Mouse (Mus musculus) neural tube, embryonic 14.5 days (tissue): ENCODE measurements at regions not wholly inside any gene's neighbourhood (a gene's known extent, or its start where the extent isn't known, plus 50 kb on each side); places are given as distances from the start of the nearest gene placed in this dataset.

ENCODE experiments used
- ATAC-seq: fragments of 200-750 bp; cut with Nextera tagmentation; 2 replicates; pipeline ENCODE4 v1.8.0; 2017; ENCODE audit warnings: low read depth, mild to moderate bottlenecking, moderate TSS enrichment, moderate library complexity
- H3K27ac ChIP-seq: fragments of 300-500 bp; sonication (generic); 2 replicates; pipeline ENCODE4 v1.5.1; 2014; ENCODE audit warnings: low read depth, mild to moderate bottlenecking, control low read depth, low read length, moderate library complexity, mixed read lengths
- H3K27me3 ChIP-seq: fragments of 300-500 bp; sonication (generic); 2 replicates; pipeline ENCODE4 v1.6.1; 2014; ENCODE audit warnings: low read length; ENCODE audit not compliant: control insufficient read depth, insufficient read depth
- H3K36me3 ChIP-seq: fragments of 300-500 bp; sonication (generic); 2 replicates; pipeline ENCODE4 v1.6.1; 2014; ENCODE audit warnings: low read length, mixed read lengths; ENCODE audit not compliant: control insufficient read depth, insufficient read depth
- H3K4me1 ChIP-seq: fragments of 300-500 bp; sonication (generic); 2 replicates; pipeline ENCODE4 v1.6.1; 2014; ENCODE audit warnings: low read length; ENCODE audit not compliant: control insufficient read depth, insufficient read depth
- H3K4me2 ChIP-seq: fragments of 300-500 bp; sonication (generic); 2 replicates; pipeline ENCODE4 v1.6.1; 2014; ENCODE audit warnings: mild to moderate bottlenecking, low read depth, low read length, control low read depth
- H3K4me3 ChIP-seq: fragments of 300-500 bp; sonication (generic); 2 replicates; pipeline ENCODE4 v1.5.1; 2014; ENCODE audit warnings: low read depth, low read length, control low read depth, mixed read lengths
- H3K9ac ChIP-seq: fragments of 300-500 bp; sonication (generic); replicated peaks from 2 replicates; pipeline ENCODE4 v1.6.1; 2014; ENCODE audit warnings: low read depth, mild to moderate bottlenecking, control low read depth, low read length, mixed read lengths
- H3K9me3 ChIP-seq: fragments of 300-500 bp; sonication (generic); 2 replicates; pipeline ENCODE4 v1.6.1; 2016; ENCODE audit warnings: low read length; ENCODE audit not compliant: control insufficient read depth
- WGBS: fragments of 180-500 bp; shearing (Covaris S2); extraction: QIAGEN DNeasy Blood & Tissue Kit; methylation state at CpG from one replicate; pipeline ENCODE4 v1.1.7; 2014; 5-methylcytosine and 5-hydroxymethylcytosine counted together

DNA sequence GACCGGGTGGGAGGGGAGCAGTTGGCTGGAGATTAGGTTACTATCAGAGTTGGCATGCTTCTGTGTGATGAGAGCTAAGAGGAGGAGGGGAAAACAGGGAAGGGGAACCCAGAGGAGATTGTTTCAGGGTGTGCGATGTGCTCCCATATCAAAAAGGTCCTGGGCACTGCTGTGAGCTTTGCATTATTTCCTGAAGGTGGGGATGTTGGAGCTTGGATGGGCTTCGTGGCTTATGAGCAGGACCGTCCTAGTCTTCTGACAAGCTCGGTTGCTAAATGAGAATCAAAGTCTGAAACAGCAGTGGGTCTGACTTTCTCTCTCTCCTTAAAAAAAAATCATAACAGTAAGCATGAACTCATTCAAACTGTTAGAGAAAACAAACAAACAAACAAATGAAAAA lies 125.4 kb upstream of the Ralgapa2 start:
- Histone ChIP-seq H3K4me1 (no peaks in the 10 kb centered on the region), H3K9ac (no peak overlapping the region), H3K36me3 (no peaks in the 10 kb centered on the region), H3K4me3 (no peak overlapping the region), H3K27ac (no peak overlapping the region), H3K9me3 (no peaks in the 10 kb centered on the region), H3K27me3 (0 out of 2 replicates have a peak, but pooled peaks cover 2% of the 10 kb centered on the region), H3K4me2 (no peak overlapping the region)
- WGBS: 73% methylated on average over 5 of the region's 5 CpGs
- ATAC-seq: no peak

DNA sequence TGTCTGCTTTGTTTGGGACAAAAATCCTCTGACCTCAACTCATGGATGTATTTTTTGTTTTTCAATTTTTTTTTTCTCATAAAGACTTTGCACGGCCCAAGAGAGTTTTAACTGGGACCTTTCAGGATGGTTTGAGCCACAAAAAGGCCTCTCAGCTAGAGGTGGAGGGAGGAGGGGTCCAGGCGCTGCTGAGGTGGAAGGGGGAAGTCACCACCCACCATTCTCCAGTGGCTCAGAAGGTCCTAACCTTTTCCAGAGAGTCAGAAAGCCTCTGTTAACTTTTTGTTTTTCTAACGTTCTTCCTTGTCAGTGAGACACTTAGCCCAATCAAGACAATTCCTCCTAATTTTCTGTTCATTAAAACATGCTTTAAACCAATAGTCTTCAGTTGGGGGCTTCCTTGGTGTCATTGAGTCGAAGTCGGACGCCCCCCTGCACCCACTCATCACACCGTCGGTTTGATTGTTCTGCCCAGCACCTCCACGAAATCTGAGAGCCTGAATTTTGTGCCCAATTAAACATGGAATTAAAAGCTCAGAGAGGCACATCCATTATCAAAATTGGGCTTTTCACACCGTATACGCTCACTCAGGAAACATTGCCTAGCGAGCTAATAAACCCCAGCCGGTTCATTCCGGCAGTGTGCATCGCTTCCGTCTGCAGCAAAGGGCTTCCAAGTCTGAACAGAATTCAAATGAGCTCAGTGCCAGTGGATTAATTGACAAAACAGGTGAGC lies 134.3 kb upstream of the Ralgapa2 start:
- no peaks in the 10 kb centered on the region for H3K27me3 ChIP-seq
- no peak overlapping the region for H3K4me3 ChIP-seq
- H3K27ac ChIP-seq: 0 out of 2 replicates have a peak overlapping the region, but pooled peaks have one; percentile 28
- ATAC-seq: peak; percentile 81; the same call in 1 of the 2 replicates
- H3K9me3 ChIP-seq: no peaks in the 10 kb centered on the region
- H3K36me3 ChIP-seq: no peaks in the 10 kb centered on the region
- peak overlapping the region; percentile 33; the same call in 1 of the 2 replicates for H3K4me2 ChIP-seq
- no peak overlapping the region; the same call in 1 of the 2 replicates for H3K9ac ChIP-seq
- H3K4me1 ChIP-seq: 0 out of 2 replicates have a peak, but pooled peaks cover 3% of the 10 kb centered on the region
- WGBS: 16% methylated on average over 16 of the region's 16 CpGs

DNA sequence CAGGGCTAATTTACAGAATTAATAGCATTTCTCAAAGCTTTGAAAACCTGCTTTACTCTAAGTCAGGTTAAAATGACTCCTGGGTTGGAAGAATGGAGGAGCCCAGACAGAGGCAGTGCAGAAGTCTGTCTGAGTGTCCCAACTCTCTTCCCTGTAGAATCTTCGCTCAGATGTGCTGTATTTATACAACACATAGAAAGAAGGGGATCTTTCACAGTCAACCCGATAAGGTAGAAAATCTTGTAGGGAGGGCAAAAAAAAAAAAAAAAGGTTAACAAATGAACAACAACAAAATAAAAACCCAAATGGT lies 134.8 kb upstream of the Ralgapa2 start:
- H3K4me2 ChIP-seq: peak overlapping the region; percentile 33; the same call in 1 of the 2 replicates
- 0 out of 2 replicates have a peak, but pooled peaks cover 3% of the 10 kb centered on the region for H3K4me1 ChIP-seq
- 0 out of 2 replicates have a peak overlapping the region, but pooled peaks have one; percentile 28 for H3K27ac ChIP-seq
- H3K9me3 ChIP-seq: no peaks in the 10 kb centered on the region
- no peaks in the 10 kb centered on the region for H3K27me3 ChIP-seq
- H3K4me3 ChIP-seq: no peak overlapping the region
- H3K36me3 ChIP-seq: no peaks in the 10 kb centered on the region
- H3K9ac ChIP-seq: no peak overlapping the region; the same call in 1 of the 2 replicates
- WGBS: 89% methylated on average over 2 of the region's 2 CpGs
- 0 out of 2 replicates have a peak, but pooled peaks have one; percentile 23 for ATAC-seq

DNA sequence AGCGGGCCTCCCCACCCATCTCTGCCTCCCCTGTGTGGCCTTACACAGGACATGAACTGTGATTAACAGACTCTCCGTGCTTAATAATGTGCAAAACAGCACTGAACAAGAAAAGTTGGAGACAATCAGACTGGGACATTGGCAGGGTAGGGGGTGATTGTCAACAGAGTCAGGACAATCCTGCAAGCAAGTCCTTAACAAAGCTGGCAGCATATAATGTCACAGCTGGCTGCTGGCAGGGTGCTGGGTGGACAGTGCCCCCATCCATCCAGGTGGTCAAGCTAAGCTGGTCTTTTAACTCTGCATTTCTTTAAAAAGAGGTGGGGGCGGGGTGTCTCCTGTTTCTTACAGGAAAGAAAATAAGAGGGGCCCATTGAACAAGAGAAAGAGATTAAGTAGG lies 149.2 kb upstream of the Ralgapa2 start:
- Histone ChIP-seq H3K27ac (no peak overlapping the region), H3K9me3 (no peaks in the 10 kb centered on the region), H3K4me2 (no peak overlapping the region), H3K4me1 (no peaks in the 10 kb centered on the region), H3K27me3 (no peaks in the 10 kb centered on the region), H3K4me3 (no peak overlapping the region), H3K36me3 (no peaks in the 10 kb centered on the region), H3K9ac (no peak overlapping the region)
- ATAC-seq: no peak
- 69% methylated on average over 3 of the region's 3 CpGs for WGBS

DNA sequence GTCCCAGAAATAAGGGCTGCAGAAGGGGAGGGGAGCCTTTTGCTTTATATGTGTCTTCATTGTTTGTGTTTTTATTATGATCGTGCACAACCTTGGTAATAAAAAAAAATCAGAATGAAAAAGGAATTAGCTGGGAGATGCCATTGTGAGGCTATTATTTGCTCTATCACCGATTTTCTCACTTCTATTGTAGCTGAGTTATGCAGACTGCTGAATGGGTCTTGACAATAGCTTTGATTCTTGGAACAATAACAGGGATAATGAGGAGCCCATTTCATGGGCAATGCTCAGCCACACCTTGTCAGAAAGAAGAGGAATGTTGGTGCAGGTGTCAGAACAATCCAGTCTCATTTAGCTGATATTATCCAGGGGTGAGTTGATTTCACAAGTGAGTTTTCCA lies 160.6 kb upstream of the Ralgapa2 start:
- Histone ChIP-seq H3K9ac (no peak overlapping the region), H3K4me2 (no peak overlapping the region), H3K27ac (no peak overlapping the region), H3K9me3 (no peaks in the 10 kb centered on the region), H3K4me3 (no peak overlapping the region), H3K4me1 (no peaks in the 10 kb centered on the region), H3K27me3 (no peaks in the 10 kb centered on the region), H3K36me3 (no peaks in the 10 kb centered on the region)
- no peak for ATAC-seq
- 31% methylated on average over 2 of the region's 2 CpGs for WGBS

GRCm38 (mm10) chr2:146681979-146682378 lies 169.8 kb upstream of the Ralgapa2 start:
- H3K27me3 ChIP-seq: no peaks in the 10 kb centered on the region
- no peak for ATAC-seq
- H3K4me2 ChIP-seq: no peak overlapping the region
- H3K9ac ChIP-seq: no peak overlapping the region
- no peaks in the 10 kb centered on the region for H3K36me3 ChIP-seq
- no peak overlapping the region for H3K27ac ChIP-seq
- no peaks in the 10 kb centered on the region for H3K9me3 ChIP-seq
- no peak overlapping the region for H3K4me3 ChIP-seq
- H3K4me1 ChIP-seq: no peaks in the 10 kb centered on the region
- 75% methylated on average over 3 of the region's 3 CpGs for WGBS

DNA sequence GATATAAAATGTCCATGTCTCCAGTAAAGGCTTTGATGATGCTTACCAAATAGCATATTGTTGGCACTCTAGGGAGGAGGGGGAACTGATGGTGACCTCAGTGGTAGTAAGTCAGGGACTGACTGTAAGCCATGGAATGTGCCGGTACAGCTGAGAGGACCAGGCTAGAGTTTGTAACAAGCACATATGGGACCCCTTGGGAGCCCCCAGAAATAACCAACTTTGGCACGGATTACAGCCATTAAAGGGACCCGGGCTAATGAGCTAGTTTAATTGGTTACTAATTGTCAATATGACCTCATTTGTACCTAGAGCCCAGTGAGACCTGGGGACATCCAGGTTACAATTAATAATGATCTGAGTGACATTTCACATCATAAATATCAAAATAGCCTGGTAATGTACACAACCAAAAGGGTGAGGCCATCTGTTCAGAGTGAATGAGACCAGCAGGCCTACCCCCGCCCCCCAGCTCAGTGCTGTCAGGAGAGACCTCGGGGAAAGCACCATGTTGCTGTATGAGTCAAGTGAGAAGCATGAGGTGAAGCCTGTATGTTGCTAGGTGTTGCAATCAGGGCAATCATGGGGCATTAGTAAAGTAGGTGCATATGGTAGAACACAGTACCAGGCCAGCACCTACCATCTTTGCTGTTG lies 169.7 kb upstream of the Kiz start:
- no peaks in the 10 kb centered on the region for H3K36me3 ChIP-seq
- 43% methylated on average over 5 of the region's 5 CpGs for WGBS
- ATAC-seq: peak; percentile 62; the same call in 1 of the 2 replicates
- no peak overlapping the region for H3K4me2 ChIP-seq
- no peak overlapping the region for H3K27ac ChIP-seq
- no peak overlapping the region for H3K9ac ChIP-seq
- H3K27me3 ChIP-seq: no peaks in the 10 kb centered on the region
- no peaks in the 10 kb centered on the region for H3K9me3 ChIP-seq
- H3K4me1 ChIP-seq: no peaks in the 10 kb centered on the region
- no peak overlapping the region for H3K4me3 ChIP-seq

GRCm38 (mm10) chr2:146688544-146688943 lies 167.1 kb upstream of the Kiz start:
- Histone ChIP-seq H3K4me1 (peaks cover 2% of the 10 kb centered on the region; the same call in 1 of the 2 replicates), H3K36me3 (no peaks in the 10 kb centered on the region), H3K4me3 (no peak overlapping the region), H3K27me3 (no peaks in the 10 kb centered on the region), H3K27ac (no peak overlapping the region), H3K9ac (no peak overlapping the region), H3K4me2 (no peak overlapping the region), H3K9me3 (no peaks in the 10 kb centered on the region)
- ATAC-seq: no peak
- WGBS: 74% methylated on average over 7 of the region's 7 CpGs

DNA sequence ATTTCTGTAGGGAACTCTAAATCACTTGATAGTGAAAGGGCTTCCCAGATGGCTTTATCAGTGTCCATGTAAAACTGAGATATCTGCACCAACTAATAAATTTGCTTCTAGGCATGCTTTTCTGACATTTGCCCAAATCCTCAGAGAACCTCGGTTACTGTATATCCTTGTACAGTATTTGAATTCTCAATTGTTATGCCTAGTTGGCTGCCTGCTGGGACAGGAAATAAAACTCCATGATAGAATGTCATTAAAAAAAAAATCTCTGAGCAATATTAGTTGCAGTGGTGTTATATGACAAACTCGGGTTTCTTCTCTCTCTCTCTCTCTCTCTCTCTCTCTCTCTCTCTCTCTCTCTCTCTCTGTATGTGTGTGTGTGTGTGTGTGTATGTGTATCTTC lies 162.2 kb upstream of the Kiz start:
- H3K9me3 ChIP-seq: no peaks in the 10 kb centered on the region
- H3K36me3 ChIP-seq: no peaks in the 10 kb centered on the region
- no peak overlapping the region for H3K9ac ChIP-seq
- H3K4me1 ChIP-seq: peaks cover 6% of the 10 kb centered on the region; the same call in 1 of the 2 replicates
- WGBS: 19% methylated on average over 2 of the region's 2 CpGs
- ATAC-seq: peak; percentile 13; the same call in 1 of the 2 replicates
- no peak overlapping the region; the same call in 1 of the 2 replicates for H3K4me2 ChIP-seq
- H3K4me3 ChIP-seq: no peak overlapping the region
- H3K27ac ChIP-seq: no peak overlapping the region; the same call in 1 of the 2 replicates
- no peaks in the 10 kb centered on the region for H3K27me3 ChIP-seq
